Mouse (Mus musculus): ENCODE measurements around the gene Fus. TPM values are rescaled to one million over a fixed set of nuclear protein-coding genes. Genes with fewer than 3 reads are reported as not detected.

Gene Fus
- total and polyA plus RNA-seq, 2 experiments from 2014 or later, result 51.0 to 323 TPM

- no peak for DNase-seq
- ATAC-seq, result no peak
- TF ChIP-seq CTCF (IDR thresholded peaks at IDR 0.05; ENCODE audit: low read depth), result no peak
- H3K9me3 ChIP-seq (ENCODE audit: low read length), result no peaks in the 10 kb centered on the region
- no peak overlapping the region for H3K9ac ChIP-seq
- 12% methylated on average over 23 of the region's 23 CpGs for WGBS
- H3K27me3 ChIP-seq (ENCODE audit: insufficient read depth, low read length), result peaks cover 8% of the 10 kb centered on the region
- H3K4me1 ChIP-seq (ENCODE audit: insufficient read depth), result no peaks in the 10 kb centered on the region
- H3K4me2 ChIP-seq (ENCODE audit: low read depth), result no peak overlapping the region
- no peak overlapping the region for H3K4me3 ChIP-seq (ENCODE audit: low read depth, low read length)
- no peak overlapping the region for H3K27ac ChIP-seq (ENCODE audit: low read depth, low read length)
- H3K36me3 ChIP-seq (ENCODE audit: insufficient read depth), result no peaks in the 10 kb centered on the region
These were observed 22.6 kb upstream of the Fus start for GRCm38 (mm10) chr7:127944614-127945013.

GRCm38 (mm10) chr7:127946470-127947023 lies 20.7 kb upstream of the Fus start, which contains the start of gene Prss36:
Gene Prss36 (minus strand): TSS chr7:127946725.
- Histone ChIP-seq H3K9me3 (ENCODE audit: low read length) (no peaks in the 10 kb centered on the region), H3K4me3 (ENCODE audit: low read depth, low read length) (no peak within 1 kb of the TSS), H3K4me2 (ENCODE audit: low read depth) (no peak within 1 kb of the TSS), H3K27ac (ENCODE audit: low read depth, low read length) (no peak within 1 kb of the TSS), H3K4me1 (ENCODE audit: insufficient read depth) (no peaks in the 10 kb centered on the region), H3K27me3 (ENCODE audit: insufficient read depth, low read length) (peaks cover 8% of the 10 kb centered on the region), H3K9ac (no peak within 1 kb of the TSS), H3K36me3 (ENCODE audit: insufficient read depth) (no peaks in the 10 kb centered on the region)
- DNase-seq (no peak), ATAC-seq (no peak)
- WGBS, result 66% methylated on average over 6 of the region's 6 CpGs
- TF ChIP-seq CTCF (IDR thresholded peaks at IDR 0.05; ENCODE audit: low read depth), result no peak

DNA sequence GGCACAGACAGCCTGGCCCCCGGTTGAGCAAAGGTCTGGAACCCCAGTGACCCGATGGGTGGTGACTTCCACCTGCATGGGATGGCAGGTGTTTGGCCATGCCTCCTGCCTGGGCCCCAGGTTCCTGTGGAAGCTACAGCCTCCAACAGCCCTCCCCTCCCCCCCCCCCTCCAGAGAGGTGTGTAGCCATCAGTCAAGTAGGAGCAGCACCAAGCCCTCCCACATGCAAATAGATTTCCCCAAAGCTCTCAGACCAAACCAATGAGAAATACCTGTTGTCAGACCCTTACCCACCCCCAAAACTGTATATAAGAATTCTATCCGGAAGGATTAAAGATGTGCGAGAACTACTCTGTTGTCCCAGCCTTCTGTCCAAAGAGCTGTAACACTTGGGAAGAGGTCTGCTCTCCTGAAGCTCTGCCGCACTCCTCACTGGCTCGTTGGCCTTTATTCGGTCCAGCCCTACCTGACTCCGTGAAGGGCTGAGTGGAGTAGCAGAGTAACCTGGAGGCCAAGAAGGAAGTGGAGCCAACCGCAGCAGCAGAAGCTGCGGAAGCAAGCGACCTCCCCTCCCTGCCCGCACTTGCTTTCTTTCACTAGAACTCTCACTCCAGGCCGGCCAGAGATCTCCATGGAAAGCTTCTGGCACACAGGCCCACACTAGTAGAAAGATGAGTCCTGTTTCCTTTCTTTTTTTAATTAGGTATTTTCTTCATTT lies 14.2 kb upstream of the Fus start:
- H3K4me3 ChIP-seq (ENCODE audit: low read depth, low read length), result no peak overlapping the region
- H3K27me3 ChIP-seq (ENCODE audit: insufficient read depth, low read length), result no peaks in the 10 kb centered on the region
- no peaks in the 10 kb centered on the region for H3K4me1 ChIP-seq (ENCODE audit: insufficient read depth)
- no peaks in the 10 kb centered on the region for H3K36me3 ChIP-seq (ENCODE audit: insufficient read depth)
- H3K9ac ChIP-seq, result no peak overlapping the region
- DNase-seq, result no peak
- 45% methylated on average over 13 of the region's 13 CpGs for WGBS
- H3K27ac ChIP-seq (ENCODE audit: low read depth, low read length), result no peak overlapping the region
- ATAC-seq, result no peak
- no peaks in the 10 kb centered on the region for H3K9me3 ChIP-seq (ENCODE audit: low read length)
- H3K4me2 ChIP-seq (ENCODE audit: low read depth), result no peak overlapping the region
- no peak for TF ChIP-seq CTCF (IDR thresholded peaks at IDR 0.05; ENCODE audit: low read depth)

- H3K27ac ChIP-seq (ENCODE audit: low read depth, low read length), result no peak overlapping the region
- no peaks in the 10 kb centered on the region for H3K9me3 ChIP-seq (ENCODE audit: low read length)
- 56% methylated on average over 5 of the region's 5 CpGs for WGBS
- H3K36me3 ChIP-seq (ENCODE audit: insufficient read depth), result no peaks in the 10 kb centered on the region
- no peak for DNase-seq
- no peaks in the 10 kb centered on the region for H3K4me1 ChIP-seq (ENCODE audit: insufficient read depth)
- no peak for TF ChIP-seq CTCF (IDR thresholded peaks at IDR 0.05; ENCODE audit: low read depth)
- no peak overlapping the region for H3K9ac ChIP-seq
- no peaks in the 10 kb centered on the region for H3K27me3 ChIP-seq (ENCODE audit: insufficient read depth, low read length)
- no peak for ATAC-seq
- no peak overlapping the region for H3K4me3 ChIP-seq (ENCODE audit: low read depth, low read length)
- H3K4me2 ChIP-seq (ENCODE audit: low read depth), result no peak overlapping the region
These were observed 7.9 kb upstream of the Fus start for GRCm38 (mm10) chr7:127959364-127959763.

DNA sequence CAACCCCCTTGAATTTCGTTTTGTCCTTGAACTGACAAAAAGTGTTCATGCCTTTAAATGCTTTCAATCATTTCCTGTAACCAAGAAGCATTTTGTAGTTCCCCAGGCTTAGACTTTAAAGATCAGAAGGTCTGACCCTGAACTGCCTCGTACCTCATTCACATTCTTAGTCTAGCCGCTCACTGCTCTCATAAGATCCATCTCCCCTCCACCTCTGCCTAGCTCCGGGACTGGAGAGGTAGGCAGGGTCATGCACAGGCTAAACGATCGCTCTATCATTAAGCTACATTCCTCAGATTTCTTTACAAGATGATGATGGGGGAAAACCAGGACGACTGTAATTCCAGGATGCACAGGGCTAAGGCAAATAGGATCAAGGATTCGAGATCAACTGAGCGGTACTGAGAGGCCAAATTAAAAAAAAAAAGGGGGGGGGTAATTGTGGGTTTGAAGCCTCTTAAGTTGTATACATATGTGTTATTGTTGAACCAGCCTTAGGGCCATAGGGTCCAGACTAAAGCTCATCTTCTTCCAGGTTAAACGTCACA lies 812 bp upstream of the Fus start:
- peak overlapping the region; percentile 95 for H3K9ac ChIP-seq
- H3K4me3 ChIP-seq (ENCODE audit: low read depth, low read length), result peak overlapping the region; percentile 86
- H3K4me2 ChIP-seq (ENCODE audit: low read depth), result peak overlapping the region; percentile 57
- 9% methylated on average over 10 of the region's 10 CpGs for WGBS
- no peak for TF ChIP-seq CTCF (IDR thresholded peaks at IDR 0.05; ENCODE audit: low read depth)
- H3K27me3 ChIP-seq (ENCODE audit: insufficient read depth, low read length), result no peaks in the 10 kb centered on the region
- H3K27ac ChIP-seq (ENCODE audit: low read depth, low read length), result peak overlapping the region; percentile 98
- no peak for DNase-seq
- no peaks in the 10 kb centered on the region for H3K9me3 ChIP-seq (ENCODE audit: low read length)
- peaks cover 14% of the 10 kb centered on the region for H3K4me1 ChIP-seq (ENCODE audit: insufficient read depth)
- no peak for ATAC-seq
- peaks cover 9% of the 10 kb centered on the region; the same call in 1 of the 2 replicates for H3K36me3 ChIP-seq (ENCODE audit: insufficient read depth)

- peak; percentile 75 for ATAC-seq
These were observed 918 bp downstream of the Fus start for GRCm38 (mm10) chr7:127967922-127968828.

More at GRCm38 (mm10) chr7:127967922-127968828, 918 bp downstream of the Fus start:
- peak overlapping the region; percentile 86 for H3K4me3 ChIP-seq (ENCODE audit: low read depth, low read length)
- peak; percentile 50 for DNase-seq
- no peak for TF ChIP-seq CTCF (IDR thresholded peaks at IDR 0.05; ENCODE audit: low read depth)
- H3K9me3 ChIP-seq (ENCODE audit: low read length), result no peaks in the 10 kb centered on the region
- peaks cover 25% of the 10 kb centered on the region for H3K36me3 ChIP-seq (ENCODE audit: insufficient read depth)
- peak overlapping the region; percentile 98 for H3K27ac ChIP-seq (ENCODE audit: low read depth, low read length)
- WGBS, result 2% methylated on average over 39 of the region's 42 CpGs
- no peaks in the 10 kb centered on the region for H3K27me3 ChIP-seq (ENCODE audit: insufficient read depth, low read length)
- peaks cover 14% of the 10 kb centered on the region for H3K4me1 ChIP-seq (ENCODE audit: insufficient read depth)
- H3K4me2 ChIP-seq (ENCODE audit: low read depth), result peak overlapping the region; percentile 64
- peak overlapping the region; percentile 95 for H3K9ac ChIP-seq
